Mouse (Mus musculus) hindbrain, embryonic 14.5 days (tissue): ENCODE measurements around the gene Kif21a. TPM values are rescaled to one million over a fixed set of nuclear protein-coding genes. Genes with fewer than 3 reads are reported as not detected.

Source experiments
- ATAC-seq: fragments of 200-750 bp; cut with Nextera tagmentation; 2 replicates; pipeline ENCODE4 v1.8.0; 2017; ENCODE audit warnings: moderate number of reproducible peaks, mild to moderate bottlenecking, moderate TSS enrichment, moderate library complexity; ENCODE audit not compliant: low FRiP score
- DNase-seq: peaks from one replicate; pipeline ENCODE4 v3.0.0-alpha.2; 2015; ENCODE audit warnings: low spot score
- H3K27ac ChIP-seq: fragments of 300-500 bp; sonication (generic); 2 replicates; pipeline ENCODE4 v1.5.1; 2014; ENCODE audit warnings: mild to moderate bottlenecking, moderate library complexity
- H3K27me3 ChIP-seq: fragments of 300-500 bp; sonication (generic); 2 replicates; pipeline ENCODE4 v1.6.1; 2014; ENCODE audit warnings: mild to moderate bottlenecking, low read length, mixed read lengths; ENCODE audit not compliant: control insufficient read depth, insufficient read depth
- H3K36me3 ChIP-seq: fragments of 300-500 bp; sonication (generic); replicated peaks from 2 replicates; pipeline ENCODE4 v1.6.1; 2014; ENCODE audit not compliant: control insufficient read depth, insufficient read depth
- H3K4me1 ChIP-seq: fragments of 300-500 bp; sonication (generic); replicated peaks from 2 replicates; pipeline ENCODE4 v1.6.1; 2014; ENCODE audit warnings: antibody characterized with exemption, low read length, mixed read lengths; ENCODE audit not compliant: control insufficient read depth, insufficient read depth
- H3K4me2 ChIP-seq: fragments of 300-500 bp; sonication (generic); replicated peaks from 2 replicates; pipeline ENCODE4 v1.6.1; 2014; ENCODE audit warnings: mild to moderate bottlenecking, moderate library complexity
- H3K4me3 ChIP-seq: fragments of 300-500 bp; sonication (generic); replicated peaks from 2 replicates; pipeline ENCODE4 v1.5.1; 2014; ENCODE audit warnings: mild to moderate bottlenecking, low read length
- H3K9ac ChIP-seq: fragments of 300-500 bp; sonication (generic); 2 replicates; pipeline ENCODE4 v1.6.1; 2014
- H3K9me3 ChIP-seq: fragments of 300-500 bp; sonication (generic); 2 replicates; pipeline ENCODE4 v1.6.1; 2016; ENCODE audit warnings: low read length; ENCODE audit not compliant: control insufficient read depth
- WGBS: fragments of 180-500 bp; shearing (Covaris S2); extraction: QIAGEN DNeasy Blood & Tissue Kit; methylation state at CpG from one replicate; pipeline ENCODE4 v1.1.7; 2014; 5-methylcytosine and 5-hydroxymethylcytosine counted together
- polyA plus RNA-seq: library from polyadenylated mRNA; unstranded; fragments of >200 nt; fragmentation: Nextera tagmentation; extraction: Ambion mirVana; gene quantifications from 2 replicates; pipeline ENCODE4 v1.2.1, GENCODE M21; 2014

Kif21a gene
- polyA plus RNA-seq, 1 experiment from 2014 or later: 50.8 TPM

DNA sequence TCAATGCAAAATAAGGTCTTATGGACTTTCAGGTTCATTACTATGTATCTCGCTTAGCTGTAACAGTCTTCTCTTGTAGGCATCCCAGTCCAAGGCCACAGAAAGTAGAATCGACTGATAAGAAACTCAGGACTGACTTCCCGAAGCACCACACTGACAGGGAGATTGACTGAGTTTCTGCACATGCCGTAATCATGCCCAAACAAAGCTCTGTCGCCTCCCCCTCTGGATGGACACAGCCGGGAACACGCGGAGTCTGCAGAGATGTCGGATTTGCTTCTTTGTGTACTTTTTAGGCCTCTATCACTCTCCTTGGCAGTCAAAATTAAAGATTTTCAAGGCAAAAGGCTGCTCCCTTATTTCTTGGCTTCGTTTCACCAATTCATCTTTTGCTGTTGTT lies 20.8 kb downstream of the Kif21a start:
- ATAC-seq (no peak), DNase-seq (no peak)
- 73% methylated on average over 10 of the region's 10 CpGs for WGBS

DNA sequence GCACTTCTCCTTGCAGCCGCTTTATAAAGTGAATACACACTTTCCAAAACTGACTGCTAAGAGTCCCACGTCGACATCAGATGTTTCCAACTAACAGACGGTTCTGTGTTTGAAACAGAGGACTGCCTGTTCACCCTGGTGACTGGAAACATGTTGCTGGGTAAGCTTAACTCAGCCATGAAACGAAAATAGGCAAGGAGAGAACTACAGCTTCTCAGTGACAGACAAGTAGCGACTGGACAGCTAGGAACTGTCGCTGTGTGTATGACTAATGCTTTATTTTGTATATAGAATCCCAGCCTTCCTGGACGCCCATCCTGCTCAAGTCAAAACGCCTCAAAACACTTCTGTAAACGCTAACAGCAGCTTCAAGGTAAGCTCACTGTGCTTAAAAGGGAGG lies 21.3 kb downstream of the Kif21a start:
- H3K27ac ChIP-seq: peak overlapping the region; percentile 9; the same call in 1 of the 2 replicates
- no peak overlapping the region for H3K9ac ChIP-seq
- WGBS: 55% methylated on average over 10 of the region's 10 CpGs
- H3K36me3 ChIP-seq: no peaks in the 10 kb centered on the region; the same call in 1 of the 2 replicates
- no peak for ATAC-seq
- no peak for DNase-seq
- no peak overlapping the region for H3K4me3 ChIP-seq
- no peaks in the 10 kb centered on the region for H3K9me3 ChIP-seq
- no peak overlapping the region for H3K4me2 ChIP-seq
- H3K4me1 ChIP-seq: peaks cover 10% of the 10 kb centered on the region
- no peaks in the 10 kb centered on the region for H3K27me3 ChIP-seq

More for the DNA sequence above, 20.8 kb downstream of the Kif21a start:
- no peaks in the 10 kb centered on the region for H3K9me3 ChIP-seq
- H3K4me1 ChIP-seq: peaks cover 15% of the 10 kb centered on the region
- no peak overlapping the region for H3K4me2 ChIP-seq
- no peak overlapping the region for H3K4me3 ChIP-seq
- peaks cover 2% of the 10 kb centered on the region; the same call in 1 of the 2 replicates for H3K36me3 ChIP-seq
- no peak overlapping the region for H3K9ac ChIP-seq
- H3K27ac ChIP-seq: peak overlapping the region; percentile 9; the same call in 1 of the 2 replicates
- H3K27me3 ChIP-seq: no peaks in the 10 kb centered on the region

DNA sequence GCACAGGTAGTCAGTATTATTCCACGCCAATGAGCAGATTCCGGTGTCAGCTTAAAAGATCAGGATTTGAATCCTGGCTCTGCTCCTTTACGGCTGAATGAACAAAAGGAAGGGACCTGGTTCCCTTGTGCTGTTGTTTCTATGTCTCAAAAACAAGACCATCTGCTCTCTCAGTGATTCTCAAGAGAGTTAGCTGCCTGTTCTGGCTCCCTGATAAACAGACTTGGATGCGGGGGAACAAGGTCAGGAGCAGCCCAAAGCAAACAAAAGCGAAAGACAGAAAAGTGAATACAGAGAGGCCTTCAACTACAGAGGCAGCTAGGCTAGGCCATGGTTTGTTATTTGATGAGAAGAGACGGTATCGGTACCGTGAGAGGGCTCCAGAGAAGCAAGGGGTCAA lies 27.5 kb downstream of the Kif21a start:
- Histone ChIP-seq H3K4me1 (peaks cover 23% of the 10 kb centered on the region), H3K27ac (peak overlapping the region; percentile 51), H3K9ac (no peak overlapping the region), H3K9me3 (no peaks in the 10 kb centered on the region), H3K4me2 (no peak overlapping the region), H3K4me3 (no peak overlapping the region), H3K36me3 (no peaks in the 10 kb centered on the region), H3K27me3 (no peaks in the 10 kb centered on the region)
- no peak for DNase-seq
- 46% methylated on average over 8 of the region's 8 CpGs for WGBS
- ATAC-seq: no peak

DNA sequence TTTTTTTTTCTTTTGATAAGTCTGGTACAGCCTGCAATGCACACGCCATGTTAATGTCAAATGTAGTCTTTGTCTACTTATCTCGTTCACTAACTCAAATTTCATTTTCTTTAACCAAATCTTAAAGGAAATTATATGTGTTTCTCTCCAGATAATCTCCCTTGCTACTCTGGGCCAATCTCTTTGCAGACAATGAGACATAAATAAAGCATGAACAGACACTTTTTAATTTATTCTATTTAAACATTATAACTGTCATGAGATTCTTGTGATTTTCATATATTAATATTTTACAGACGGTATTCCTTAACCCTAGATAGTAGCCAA lies 30.9 kb downstream of the Kif21a start:
- Histone ChIP-seq H3K4me1 (peaks cover 35% of the 10 kb centered on the region), H3K9ac (no peak overlapping the region), H3K27me3 (no peaks in the 10 kb centered on the region), H3K9me3 (no peaks in the 10 kb centered on the region), H3K4me3 (no peak overlapping the region), H3K4me2 (0 out of 2 replicates have a peak overlapping the region, but pooled peaks have one; percentile 62), H3K36me3 (no peaks in the 10 kb centered on the region), H3K27ac (peak overlapping the region; percentile 98)
- WGBS: 11% methylated on average over 3 of the region's 3 CpGs
- DNase-seq (no peak), ATAC-seq (no peak)

DNA sequence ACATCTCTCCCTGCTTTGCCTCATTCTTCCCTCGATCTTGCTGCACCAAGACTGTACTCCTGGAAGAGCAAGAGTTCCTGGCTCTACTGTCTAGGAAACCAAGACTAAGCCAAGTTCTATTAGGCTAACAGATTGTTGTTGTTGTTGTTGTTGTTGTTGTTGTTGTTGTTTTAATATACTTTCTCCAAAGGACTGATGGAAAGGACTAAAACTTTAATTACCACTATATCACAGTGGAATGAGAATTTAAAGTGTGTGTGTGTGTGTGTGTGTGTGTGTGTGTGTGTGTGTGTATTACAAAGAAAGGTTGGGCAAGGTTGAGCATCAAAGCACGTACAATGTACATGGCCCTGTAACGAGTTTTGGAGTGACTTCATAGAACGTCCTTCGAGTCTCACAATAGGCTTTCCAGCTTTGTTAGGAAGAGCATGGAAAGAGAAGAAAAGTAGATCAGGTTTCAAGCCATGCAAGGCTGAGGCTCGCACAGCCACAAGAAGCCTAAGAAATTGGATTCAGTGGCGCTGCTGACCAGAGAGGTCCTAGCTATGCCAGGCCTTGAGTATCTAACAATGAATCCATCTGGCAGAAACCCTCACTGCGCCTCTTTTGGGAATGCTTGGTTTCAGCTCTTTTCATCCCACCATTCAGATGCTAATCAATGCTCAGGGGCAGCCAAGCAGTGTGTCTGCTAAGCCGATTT lies 31.4 kb downstream of the Kif21a start:
- no peak overlapping the region; the same call in 1 of the 2 replicates for H3K4me3 ChIP-seq
- H3K9me3 ChIP-seq: no peaks in the 10 kb centered on the region
- DNase-seq (peak; percentile 75), ATAC-seq (peak; percentile 72)
- H3K27ac ChIP-seq: peak overlapping the region; percentile 98
- 7% methylated on average over 9 of the region's 9 CpGs for WGBS
- peak overlapping the region; percentile 62; the same call in 1 of the 2 replicates for H3K4me2 ChIP-seq
- H3K9ac ChIP-seq: no peak overlapping the region
- H3K27me3 ChIP-seq: no peaks in the 10 kb centered on the region
- H3K4me1 ChIP-seq: peaks cover 39% of the 10 kb centered on the region
- H3K36me3 ChIP-seq: no peaks in the 10 kb centered on the region

DNA sequence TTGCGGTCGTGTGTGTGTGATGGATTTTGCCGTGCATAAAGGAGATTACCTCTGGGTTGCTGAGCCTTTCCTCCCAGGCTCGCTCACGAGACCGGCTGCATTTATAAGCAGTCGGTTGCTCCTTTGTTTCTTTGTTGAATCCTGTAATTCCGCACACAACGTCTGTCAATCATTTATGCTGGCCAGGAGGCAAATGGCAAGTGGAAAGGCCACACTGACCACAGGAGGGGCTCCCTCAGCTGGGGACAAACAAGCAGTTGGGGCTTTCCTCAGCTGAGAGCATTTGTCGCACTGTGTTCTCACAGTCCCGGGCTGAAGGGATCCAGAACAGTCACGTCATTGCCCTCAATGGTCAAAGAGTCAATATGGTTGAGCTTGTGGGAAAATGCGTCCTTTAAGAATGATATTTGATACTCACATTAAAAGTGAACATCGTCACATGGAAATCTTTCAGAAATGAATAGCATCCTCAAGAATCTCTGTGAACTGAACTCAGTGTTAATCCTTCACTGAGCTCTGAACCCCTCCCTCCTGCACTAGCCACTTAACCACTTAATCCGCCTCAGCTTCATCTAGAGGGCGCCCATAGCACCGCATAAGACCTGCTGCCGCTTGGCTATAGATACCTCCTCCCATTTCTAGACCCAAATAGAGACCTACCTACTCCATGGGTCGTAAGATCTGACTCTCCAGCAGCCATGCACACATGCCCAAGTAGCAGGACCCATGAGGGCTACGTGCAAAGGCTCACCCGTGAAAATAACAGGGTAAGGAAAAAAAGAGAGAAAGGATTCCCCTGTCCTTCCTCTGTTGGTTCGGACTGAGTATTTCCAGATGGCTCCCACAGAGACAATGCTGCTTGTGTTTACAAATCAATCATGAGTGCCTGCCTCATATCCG lies 32.2 kb downstream of the Kif21a start:
- peak overlapping the region; percentile 30 for H3K4me3 ChIP-seq
- no peaks in the 10 kb centered on the region for H3K36me3 ChIP-seq
- H3K9ac ChIP-seq: peak overlapping the region; percentile 81
- H3K4me2 ChIP-seq: peak overlapping the region; percentile 62
- H3K9me3 ChIP-seq: no peaks in the 10 kb centered on the region
- ATAC-seq (peak; percentile 75), DNase-seq (peak; percentile 64)
- WGBS: 9% methylated on average over 23 of the region's 23 CpGs
- peak overlapping the region; percentile 98 for H3K27ac ChIP-seq
- peaks cover 47% of the 10 kb centered on the region for H3K4me1 ChIP-seq
- no peaks in the 10 kb centered on the region for H3K27me3 ChIP-seq

DNA sequence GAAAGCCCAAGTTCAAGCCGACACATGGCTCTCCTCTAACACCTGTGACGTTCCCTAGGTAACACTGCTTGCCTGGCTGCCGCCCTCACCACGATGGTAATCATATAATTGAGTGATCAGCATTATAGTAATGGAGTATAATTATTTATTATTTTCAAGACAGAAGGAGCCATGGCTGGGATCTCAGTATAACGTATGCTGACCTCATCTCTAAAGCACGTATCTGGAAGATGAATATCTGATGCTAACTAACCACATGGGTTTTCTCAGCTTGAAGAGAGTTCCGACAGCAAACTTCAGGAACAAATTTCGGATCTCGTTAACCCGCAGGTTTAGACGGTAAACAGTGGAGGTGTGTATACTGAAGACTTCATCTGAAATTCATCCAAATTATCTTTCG lies 33.4 kb downstream of the Kif21a start:
- Histone ChIP-seq H3K4me3 (no peak overlapping the region), H3K9me3 (no peaks in the 10 kb centered on the region), H3K27ac (peak overlapping the region; percentile 98), H3K9ac (peak overlapping the region; percentile 81; the same call in 1 of the 2 replicates), H3K27me3 (no peaks in the 10 kb centered on the region), H3K4me1 (peaks cover 50% of the 10 kb centered on the region), H3K36me3 (no peaks in the 10 kb centered on the region), H3K4me2 (peak overlapping the region; percentile 62)
- ATAC-seq (no peak), DNase-seq (peak; percentile 48)
- 37% methylated on average over 12 of the region's 12 CpGs for WGBS

DNA sequence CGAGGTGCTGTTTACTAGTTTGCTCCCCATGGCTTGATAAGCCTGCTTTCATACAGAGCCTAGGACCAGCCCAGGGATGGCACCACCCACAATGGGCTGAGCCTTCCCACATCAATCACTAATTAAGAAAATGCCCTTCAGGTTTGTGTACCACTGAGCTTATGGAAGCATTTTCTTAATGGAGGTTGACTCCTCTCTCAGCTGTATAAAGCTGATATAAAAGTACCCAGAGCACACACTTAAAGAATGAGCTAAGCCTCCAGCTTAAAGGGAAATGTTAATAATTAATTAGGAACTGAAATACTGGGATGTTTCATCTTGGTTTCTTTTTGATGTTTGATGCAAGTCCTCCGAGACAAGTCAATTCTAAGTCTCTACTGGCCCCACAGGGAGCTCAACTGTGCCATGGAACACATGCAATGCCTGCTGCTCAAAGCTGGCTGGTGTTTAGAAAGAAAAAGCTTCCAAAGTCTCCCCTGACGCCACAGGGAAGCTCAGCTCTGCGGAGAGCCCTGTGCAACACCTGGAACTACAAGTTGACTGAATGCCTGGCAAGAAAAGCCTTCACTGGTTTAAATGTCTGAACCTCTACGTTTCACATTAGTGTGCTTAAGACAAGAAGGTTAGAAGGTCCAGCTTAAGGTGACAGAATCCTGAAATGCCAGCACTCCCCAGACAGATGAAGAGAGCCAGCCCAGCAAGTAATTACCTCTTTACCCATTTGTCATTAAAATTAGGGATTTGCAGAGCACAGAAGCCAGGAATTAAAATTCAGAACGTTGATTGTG lies 36.8 kb downstream of the Kif21a start:
- 0 out of 2 replicates have a peak overlapping the region, but pooled peaks have one; percentile 10 for H3K4me2 ChIP-seq
- H3K27ac ChIP-seq: peak overlapping the region; percentile 76
- H3K4me3 ChIP-seq: no peak overlapping the region
- ATAC-seq: 0 out of 2 replicates have a peak, but pooled peaks have one; percentile 12
- H3K9ac ChIP-seq: no peak overlapping the region
- 9% methylated on average over 6 of the region's 6 CpGs for WGBS
- no peak for DNase-seq
- peaks cover 49% of the 10 kb centered on the region for H3K4me1 ChIP-seq
- no peaks in the 10 kb centered on the region for H3K36me3 ChIP-seq
- no peaks in the 10 kb centered on the region for H3K27me3 ChIP-seq
- H3K9me3 ChIP-seq: no peaks in the 10 kb centered on the region
